Mouse (Mus musculus) hematopoietic stem cell, adult 5-6 weeks (primary cell): ENCODE data around the gene Alkbh8. TPM values are rescaled to one million over a fixed set of nuclear protein-coding genes. Genes with fewer than 3 reads are reported as not detected.
"Not testable (repeated sequence)": the region's sequence is repeated elsewhere in the genome, so short reads cannot be mapped to it uniquely, and the experiment has no call there.

Source experiments
- ATAC-seq, 2 experiments: fragments of 125-278 bp in 1 of 2; replicated peaks in 1 of 2; 2 replicates each; pipeline ENCODE4 v1.8.0; 2016 to 2017; ENCODE audit warnings: inconsistent platforms in 2 of 2, mild to moderate bottlenecking in 2 of 2, moderate number of reproducible peaks in 2 of 2, low read depth in 1 of 2, moderate TSS enrichment in 1 of 2; ENCODE audit not compliant: low FRiP score in 2 of 2, poor library complexity in 2 of 2, severe bottlenecking in 2 of 2, insufficient read depth in 1 of 2, low TSS enrichment in 1 of 2
- total RNA-seq: library from RNA; stranded (forward); fragments of 172-1452, 232-1000 nt; gene quantifications from 2 replicates; pipeline ENCODE4 v1.2.3, GENCODE M21; 2017

Alkbh8 gene
- 14.6 and 24.8 TPM in 2 replicates for total RNA-seq

GRCm38 (mm10) chr9:3334962-3335767 is at the start of gene Alkbh8:
Gene Alkbh8 (plus strand): TSS chr9:3335140.
- ATAC-seq = peak; percentile 99 to 100

- ATAC-seq = peak; percentile 21 to 46; a peak in 1 of 4 replicates
Observed at GRCm38 (mm10) chr9:3309292-3309836, 25.6 kb upstream of the Alkbh8 start.

- no peak for ATAC-seq
Observed at GRCm38 (mm10) chr9:3310016-3310415, 24.9 kb upstream of the Alkbh8 start.

- ATAC-seq = not testable (repeated sequence)
Observed at GRCm38 (mm10) chr9:3327342-3328053, 7.4 kb upstream of the Alkbh8 start.

GRCm38 (mm10) chr9:3328054-3328595 is 6.8 kb upstream of the Alkbh8 start:
- no peak; a peak in 1 of 4 replicates for ATAC-seq

GRCm38 (mm10) chr9:3330319-3330718 is 4.6 kb upstream of the Alkbh8 start:
- ATAC-seq = no peak

- no peak; a peak in 1 of 4 replicates for ATAC-seq
Observed at GRCm38 (mm10) chr9:3330737-3331384, 4.1 kb upstream of the Alkbh8 start.

- ATAC-seq = no peak
Observed at GRCm38 (mm10) chr9:3336661-3337060, 1.7 kb downstream of the Alkbh8 start.

GRCm38 (mm10) chr9:3345136-3345535 is 10.2 kb downstream of the Alkbh8 start:
- ATAC-seq = no peak

- ATAC-seq = no peak
Observed at GRCm38 (mm10) chr9:3345967-3346366, 11.0 kb downstream of the Alkbh8 start.

GRCm38 (mm10) chr9:3350056-3350455 is 15.1 kb downstream of the Alkbh8 start:
- ATAC-seq = no peak; a peak in 1 of 4 replicates

- ATAC-seq = not testable (repeated sequence)
Observed at GRCm38 (mm10) chr9:3376323-3376722, 41.4 kb downstream of the Alkbh8 start.

- peak; percentile 97 for ATAC-seq
Observed at GRCm38 (mm10) chr9:3403251-3404208, 68.6 kb downstream of the Alkbh8 start, which contains the start of gene Cwf19l2. Gene Cwf19l2 (plus strand): TSS chr9:3403592.

- peak in 1 of 2 experiments; percentile 8; a peak in 1 of 4 replicates for ATAC-seq
Observed at GRCm38 (mm10) chr9:3404372-3404771, 69.4 kb downstream of the Alkbh8 start.

- ATAC-seq = not testable (repeated sequence)
Observed at GRCm38 (mm10) chr9:3439555-3440300, 104.8 kb downstream of the Alkbh8 start.
